Mouse (Mus musculus): ENCODE results near the gene Arhgap9. TPM values are rescaled to one million over a fixed set of nuclear protein-coding genes. Genes with fewer than 3 reads are reported as not detected.
A peak's percentile ranks its signal among the peaks of the same experiment; 100 is the strongest.

The Arhgap9 gene
- total RNA-seq, 2 experiments from 2014 or later = 1.1 to 2.3 TPM

DNA sequence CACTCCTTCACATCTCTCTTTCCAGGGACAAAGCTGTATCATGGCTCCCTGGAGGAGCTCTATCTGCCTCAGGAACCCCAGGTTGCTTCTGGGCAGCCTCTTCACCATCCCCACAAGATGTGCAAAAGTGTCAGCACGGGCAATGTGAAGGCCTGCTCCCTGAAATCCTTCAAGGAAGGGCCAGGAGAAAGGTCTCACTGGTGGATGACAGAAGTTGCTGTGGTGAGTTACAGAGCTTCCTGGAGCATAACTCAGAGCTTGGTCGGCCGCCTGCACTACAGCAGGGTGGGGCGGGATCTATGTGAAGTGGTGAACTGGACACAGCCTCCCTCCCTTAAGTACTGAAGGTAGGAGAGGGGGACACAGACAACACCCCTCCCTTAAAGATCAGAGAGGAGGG lies 905 bp downstream of the Arhgap9 start:
- no peak for DNase-seq

DNA sequence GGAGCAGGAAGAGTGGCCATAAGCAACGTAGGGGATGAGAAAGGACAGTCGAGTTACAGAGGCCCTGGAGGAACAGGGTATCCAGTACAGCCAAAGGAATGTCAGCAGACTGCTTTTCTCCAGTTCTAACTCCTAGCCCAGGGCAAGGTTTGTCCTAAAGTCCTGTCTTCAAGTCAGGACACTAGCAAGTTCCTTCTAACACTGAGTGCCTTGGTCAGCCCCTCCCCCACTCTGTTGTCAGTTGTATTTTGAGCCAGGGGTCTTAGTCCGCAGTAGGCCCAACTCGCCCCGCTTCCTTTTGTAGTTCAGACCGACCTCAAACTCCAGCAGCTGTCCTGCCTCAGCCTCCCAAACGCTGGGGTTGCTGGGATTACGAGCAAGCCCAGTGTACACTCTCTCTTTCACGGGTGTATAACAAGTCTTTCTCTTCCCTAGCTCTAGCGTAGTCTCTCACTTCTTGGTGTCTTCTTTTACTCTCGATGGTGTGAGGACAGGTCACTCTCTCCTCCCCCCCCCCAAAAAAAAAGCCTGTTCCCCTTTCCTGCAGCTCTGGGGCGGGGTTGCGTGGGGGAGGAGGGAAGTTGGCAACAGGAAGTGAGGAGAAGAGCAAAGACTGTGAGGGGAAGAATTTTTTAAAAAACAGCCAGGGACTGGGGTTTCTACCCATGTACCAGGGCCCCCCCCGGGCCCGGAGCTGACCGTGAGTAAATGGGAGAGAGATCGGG lies 1.5 kb downstream of the Arhgap9 start:
- no peak for DNase-seq

DNA sequence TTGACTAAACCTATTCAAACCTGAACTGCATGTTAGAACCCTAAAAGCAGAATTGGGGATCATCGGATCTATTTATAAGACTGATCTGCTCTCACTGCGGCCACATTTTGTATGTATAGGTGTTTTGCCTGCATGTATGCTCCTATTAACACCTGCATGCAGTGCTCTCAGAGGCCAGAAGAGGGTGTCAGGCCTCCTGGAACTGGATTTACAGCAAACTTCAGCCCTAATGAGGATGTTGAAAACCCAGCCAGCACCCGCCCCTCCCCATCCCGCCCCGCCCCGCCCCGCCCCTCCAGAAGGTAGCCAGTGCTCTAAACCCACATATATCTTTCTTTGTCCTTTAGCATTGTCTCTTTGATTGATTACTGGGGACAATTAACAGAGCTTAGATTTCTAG lies 2.7 kb downstream of the Arhgap9 start:
- no peak for DNase-seq

DNA sequence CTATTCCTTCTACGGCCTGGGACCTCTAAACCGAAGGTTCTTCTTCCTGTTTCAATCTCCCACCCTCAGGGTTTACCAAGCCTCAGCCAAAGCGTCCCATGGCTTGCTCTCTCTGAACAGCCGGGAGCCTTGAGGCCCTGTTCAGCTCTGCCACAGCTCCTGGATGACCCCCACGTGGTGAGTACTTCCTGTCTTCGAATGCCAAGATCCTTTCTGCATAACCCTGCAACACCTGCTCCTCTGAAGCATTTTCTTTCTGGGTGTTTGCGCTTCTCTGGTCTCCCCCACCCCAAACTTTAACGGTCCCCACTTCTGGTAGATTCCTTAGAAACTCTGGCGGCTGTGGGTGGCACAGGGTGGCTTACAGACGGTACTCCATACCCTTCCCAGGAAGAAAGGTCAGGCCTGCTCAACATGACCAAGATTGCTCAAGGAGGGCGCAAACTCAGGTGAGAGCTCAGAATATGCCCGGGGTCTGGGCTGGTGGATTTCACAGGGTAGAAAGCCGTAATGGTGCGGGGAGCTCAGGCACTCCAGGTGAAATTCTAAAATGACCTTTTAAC lies 3.8 kb downstream of the Arhgap9 start:
- no peak for DNase-seq

DNA sequence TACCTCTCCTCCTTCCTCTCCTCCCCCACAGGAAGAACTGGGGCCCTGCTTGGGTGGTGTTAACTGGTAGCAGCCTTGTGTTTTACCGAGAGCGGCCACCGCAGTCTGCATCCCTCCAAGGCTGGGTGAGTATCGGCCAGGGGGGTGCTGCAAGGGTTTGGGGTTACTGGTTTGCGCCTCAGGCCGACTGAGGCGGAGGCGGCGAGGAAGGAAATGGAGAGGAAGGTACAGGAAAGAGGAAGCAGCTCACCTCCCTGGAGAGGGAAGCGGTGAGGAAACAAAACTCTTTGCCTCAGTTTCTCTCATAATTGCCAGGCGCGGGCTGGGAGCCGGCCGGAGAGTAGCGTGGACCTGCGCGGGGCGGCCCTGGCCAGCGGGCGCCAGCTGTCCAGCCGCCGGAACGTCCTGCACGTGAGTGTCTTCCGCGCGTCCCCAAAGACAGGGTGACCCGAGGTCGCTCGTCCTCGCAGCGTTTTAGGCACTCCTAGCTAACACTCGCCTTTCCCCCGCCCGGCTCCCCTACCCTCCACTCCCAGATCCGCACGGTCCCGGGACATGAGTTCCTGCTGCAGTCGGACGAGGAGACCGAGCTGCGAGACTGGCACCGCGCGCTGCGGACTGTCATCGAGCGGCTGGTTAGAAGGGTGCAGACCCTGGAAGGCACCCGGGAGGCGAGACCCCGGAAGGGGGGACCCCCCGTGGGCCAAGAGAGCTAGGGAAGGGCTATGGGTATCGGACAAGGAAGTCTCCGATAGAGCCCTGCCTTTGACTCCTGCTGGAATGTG lies 4.4 kb downstream of the Arhgap9 start:
- peak; percentile 42 for DNase-seq

DNA sequence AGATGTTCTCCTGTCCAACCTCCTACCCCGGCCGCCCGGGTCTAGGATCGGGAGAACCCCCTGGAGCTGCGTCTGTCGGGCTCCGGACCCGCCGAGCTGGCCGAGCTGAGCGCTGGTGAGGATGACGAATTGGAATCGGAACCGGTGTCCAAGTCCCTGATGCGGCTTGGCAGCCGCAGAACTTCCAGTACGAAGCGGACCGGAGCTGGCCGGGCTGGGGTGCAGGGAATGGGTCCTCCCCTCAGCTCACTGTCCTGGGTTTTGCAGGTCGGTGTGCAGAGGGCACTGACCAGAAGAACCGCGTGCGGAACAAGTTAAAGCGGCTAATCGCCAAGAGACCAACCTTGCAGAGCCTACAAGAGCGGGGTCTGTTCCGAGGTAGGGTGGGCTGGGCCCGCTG lies 5.1 kb downstream of the Arhgap9 start:
- DNase-seq = peak; percentile 49

DNA sequence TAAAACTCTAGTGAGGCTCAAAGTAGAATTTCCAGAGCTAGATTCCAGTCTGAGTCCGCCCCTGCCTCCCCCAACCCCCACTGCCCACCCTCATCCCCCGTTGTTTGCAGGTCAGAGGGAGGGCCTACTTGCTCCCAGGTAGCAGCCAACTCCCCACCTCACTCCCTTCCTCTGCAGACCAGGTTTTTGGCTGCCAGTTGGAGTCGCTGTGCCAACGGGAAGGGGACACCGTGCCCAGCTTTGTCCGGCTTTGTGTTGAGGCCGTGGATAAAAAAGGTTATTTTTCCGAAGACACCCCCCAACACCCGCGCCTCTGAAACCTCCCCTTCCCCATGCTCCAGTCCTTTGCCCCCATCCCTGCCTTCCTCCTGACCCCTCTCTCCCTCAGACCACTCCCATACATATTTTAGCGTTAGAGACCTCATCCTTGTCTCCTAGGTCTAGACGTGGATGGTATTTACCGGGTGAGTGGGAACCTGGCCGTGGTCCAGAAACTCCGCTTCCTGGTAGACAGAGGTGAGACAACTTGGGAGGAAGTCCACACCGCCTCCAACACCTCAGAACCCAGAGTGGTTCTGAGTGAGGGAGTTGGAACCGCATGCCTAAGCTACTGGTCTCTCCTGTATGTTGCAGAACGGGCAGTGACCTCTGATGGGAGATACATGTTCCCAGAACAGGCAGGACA lies 5.8 kb downstream of the Arhgap9 start:
- no peak for DNase-seq

DNA sequence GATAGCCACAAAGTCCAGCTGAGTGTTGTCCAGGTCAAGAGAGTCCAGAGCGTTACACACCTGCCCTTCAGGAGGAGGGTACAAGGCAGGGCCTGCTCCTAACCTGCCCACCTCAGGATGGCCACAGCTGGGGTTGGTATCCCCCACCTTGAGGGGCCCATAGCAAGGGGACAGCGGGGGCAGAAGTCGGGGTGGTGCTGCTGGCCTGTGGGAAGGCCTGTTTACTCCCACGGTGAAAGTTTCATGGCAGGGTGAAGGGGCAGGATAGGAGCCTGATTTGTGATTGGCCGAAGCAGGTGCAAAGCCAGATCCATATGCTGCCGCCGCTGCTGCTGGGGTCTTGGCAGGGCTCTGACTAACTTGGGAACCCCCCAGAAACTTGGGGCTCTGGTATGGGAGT lies 8.4 kb downstream of the Arhgap9 start:
- DNase-seq = no peak

DNA sequence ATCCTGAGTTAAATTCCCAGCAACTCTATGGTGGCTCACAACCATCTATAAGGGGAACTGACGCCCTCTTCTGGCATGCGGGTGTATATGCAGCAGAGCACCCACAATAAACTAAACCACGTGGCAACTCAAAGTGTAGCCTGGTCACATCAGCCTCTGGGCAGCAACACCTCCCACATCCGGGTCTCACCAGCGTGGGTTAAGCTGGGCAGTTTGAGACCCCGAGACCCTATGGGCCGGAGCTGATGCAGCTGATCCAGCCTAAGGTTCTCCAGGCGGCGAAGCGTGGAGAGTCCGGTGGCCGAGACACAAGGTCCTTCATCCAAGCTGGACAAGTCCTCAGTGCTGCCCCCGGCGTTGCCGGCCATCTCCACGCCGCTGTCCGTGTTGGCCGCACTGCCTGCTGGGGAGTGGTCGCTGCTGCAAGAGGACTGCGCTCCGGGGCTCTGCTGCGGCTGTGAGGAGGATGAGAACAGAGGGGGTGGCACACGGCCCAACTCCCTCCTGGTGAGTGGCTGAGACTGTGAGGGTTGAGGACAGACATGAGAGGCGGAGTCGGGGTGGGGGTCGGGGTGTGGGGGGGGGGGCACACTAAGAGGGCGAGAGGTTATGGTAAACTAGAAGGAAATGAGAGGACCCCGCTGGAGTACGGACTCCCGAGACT lies 10.6 kb downstream of the Arhgap9 start:
- no peak for DNase-seq

DNA sequence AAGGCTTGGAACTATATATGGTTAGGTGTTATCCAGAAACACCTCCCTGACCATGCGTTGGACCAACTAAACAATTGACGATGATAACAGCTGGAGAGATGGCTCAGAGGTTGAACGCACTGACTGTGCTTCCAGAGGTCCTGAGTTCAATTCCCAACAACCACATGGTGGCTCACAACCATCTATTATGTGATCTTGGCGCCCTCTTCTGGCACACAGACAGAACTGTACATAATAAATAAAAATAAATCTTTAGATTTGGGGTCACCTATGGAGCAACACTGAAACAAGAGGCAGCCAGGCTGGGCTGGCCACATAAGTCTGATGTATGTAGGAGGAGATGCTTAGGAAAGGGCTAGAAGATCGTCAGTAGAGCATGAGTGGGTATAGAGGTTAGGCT lies 11.4 kb downstream of the Arhgap9 start:
- no peak for DNase-seq

DNA sequence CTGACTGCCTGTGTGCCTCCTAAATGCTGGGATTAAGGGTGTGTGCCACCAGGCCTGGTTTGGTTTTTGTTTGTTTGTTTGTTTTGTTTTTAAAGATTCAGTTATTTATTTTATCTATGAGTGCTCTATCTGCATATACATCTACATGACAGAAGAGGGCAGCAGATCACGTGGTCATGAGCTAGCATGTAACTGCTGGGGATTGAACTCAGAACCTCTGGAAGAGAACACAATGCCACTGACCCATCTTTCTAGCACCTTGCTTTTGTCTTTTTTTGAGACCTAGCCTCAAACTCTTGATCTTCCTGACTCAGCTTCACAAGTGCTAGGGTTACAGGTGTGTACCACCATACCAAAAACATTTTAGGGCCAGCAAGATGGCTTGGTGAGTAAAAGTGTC lies 13.5 kb downstream of the Arhgap9 start:
- no peak for DNase-seq

DNA sequence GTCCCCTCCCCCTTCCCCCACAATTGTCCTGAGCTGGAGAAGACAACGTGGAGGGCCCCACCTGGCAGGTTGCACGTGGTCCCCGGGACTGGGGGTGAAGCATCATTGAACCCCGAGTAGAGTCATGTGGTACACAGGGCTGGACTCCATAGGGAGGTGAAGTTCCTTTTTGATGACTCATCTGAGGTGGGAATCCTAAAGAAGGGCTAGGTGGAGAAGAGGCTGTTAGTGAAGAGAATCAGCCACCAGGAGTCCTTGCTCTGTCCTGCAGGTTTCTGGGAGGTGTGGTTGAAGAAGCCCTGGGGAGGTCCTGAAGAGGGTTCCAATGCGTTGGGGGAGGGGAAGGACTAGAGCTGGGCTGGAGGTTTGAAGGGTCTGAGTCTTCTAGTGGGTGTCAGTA lies 15.2 kb downstream of the Arhgap9 start:
- no peak for DNase-seq

DNA sequence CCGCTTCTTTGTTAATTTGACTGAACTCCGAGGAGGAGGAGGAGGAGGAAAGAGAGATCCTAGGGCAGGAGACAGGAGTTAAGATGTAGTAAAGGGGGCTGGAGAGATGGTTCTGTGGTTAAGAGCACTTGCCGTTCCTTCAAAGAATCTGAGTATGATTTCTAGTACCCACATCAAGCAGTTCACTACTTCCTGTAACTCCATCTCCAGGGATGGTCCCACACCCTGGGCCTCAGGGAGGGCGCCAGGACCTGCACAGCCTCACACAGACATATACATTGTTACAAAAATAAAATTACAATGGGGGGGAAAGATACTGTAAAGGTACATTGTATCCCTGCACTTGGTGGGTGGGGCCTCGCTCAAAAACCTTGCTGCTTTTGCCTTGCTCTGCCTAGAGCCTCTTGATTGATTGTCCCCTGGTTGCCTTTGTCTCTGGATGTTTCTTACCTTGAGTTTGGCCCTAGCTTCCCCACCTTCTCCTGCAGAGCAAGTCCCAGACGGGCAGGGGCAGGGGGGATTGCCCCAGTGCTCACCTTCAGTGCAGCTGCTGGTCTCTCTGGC lies 15.9 kb downstream of the Arhgap9 start:
- no peak for DNase-seq

DNA sequence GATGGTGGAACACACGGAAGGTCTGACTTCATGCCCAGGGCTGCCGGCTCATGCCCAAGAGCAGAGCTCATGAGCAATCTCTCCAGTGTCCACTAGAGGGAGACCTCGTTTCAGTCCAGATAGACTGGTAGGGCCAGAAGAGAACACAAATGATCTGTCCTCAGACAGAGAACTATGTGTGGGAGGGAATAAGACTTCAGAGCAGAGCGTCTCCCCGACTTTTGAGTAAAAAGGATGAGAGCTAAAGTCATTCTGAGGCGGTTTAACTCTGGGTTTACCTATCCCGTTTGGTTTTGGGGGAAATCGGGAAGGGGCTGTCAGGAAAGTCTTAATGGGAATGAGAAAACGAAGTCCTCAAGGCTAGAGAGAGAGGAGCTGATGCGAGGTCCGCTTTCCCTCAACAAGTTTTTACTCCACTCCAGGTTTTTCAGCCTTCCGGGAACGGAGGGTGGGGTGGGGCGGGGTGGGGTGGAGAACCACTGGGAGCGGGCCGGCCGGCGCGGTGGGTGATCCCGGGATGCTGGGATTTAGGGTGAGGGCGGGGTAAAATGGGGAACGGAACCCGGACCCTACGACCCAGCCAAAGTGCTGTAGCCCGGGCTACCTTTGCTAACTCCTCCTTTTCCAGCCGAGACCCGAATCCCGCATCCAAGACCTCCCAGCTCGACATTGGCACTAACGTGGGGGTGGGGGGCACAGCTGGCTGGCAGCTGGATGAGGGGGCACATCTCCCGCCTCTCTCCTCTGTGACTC lies 17.3 kb downstream of the Arhgap9 start:
- DNase-seq = peak; percentile 79

DNA sequence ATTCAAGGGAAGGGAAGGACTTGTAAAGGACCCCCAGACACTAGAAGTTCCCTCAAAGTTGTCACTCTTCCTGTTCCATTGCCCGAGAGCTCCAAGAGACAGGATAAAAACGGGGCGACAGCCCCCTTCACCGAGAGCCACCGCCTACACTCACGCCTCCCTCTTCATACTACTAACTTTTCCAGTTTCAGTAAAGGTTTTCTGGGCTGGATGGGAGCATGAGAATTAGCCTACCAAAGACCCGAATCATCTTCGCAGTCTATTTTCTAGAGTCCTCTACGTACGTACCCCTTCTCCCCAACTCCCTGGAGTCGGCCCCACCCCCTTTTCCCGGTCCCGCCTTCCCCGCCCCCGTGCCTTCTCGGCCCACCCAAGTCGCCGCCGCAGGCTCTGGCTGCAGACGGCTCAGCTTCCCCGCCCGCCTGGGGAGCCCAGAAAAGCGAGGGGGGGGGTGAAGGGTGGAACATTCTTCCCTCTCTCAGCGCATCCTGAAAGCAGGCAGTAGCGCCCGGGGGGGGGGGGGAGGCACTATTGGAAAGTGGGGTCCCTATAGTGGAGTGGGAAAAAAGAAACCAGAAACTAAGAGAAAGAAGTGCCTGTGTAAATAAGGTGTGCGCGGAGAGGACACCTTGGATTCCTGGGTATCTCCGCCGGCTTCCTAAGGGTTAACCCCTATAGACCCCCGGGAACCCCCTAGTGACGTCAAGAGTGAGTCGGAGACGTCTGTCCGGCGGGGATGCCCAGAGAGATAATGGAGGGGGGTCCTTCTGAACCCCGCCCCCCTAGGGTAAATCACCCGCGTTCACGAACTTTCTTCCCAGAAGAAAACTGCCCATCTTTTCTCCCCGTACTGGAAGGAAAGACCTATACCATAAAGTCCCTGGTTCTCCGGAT lies 18.2 kb downstream of the Arhgap9 start:
- peak; percentile 72 for DNase-seq

DNA sequence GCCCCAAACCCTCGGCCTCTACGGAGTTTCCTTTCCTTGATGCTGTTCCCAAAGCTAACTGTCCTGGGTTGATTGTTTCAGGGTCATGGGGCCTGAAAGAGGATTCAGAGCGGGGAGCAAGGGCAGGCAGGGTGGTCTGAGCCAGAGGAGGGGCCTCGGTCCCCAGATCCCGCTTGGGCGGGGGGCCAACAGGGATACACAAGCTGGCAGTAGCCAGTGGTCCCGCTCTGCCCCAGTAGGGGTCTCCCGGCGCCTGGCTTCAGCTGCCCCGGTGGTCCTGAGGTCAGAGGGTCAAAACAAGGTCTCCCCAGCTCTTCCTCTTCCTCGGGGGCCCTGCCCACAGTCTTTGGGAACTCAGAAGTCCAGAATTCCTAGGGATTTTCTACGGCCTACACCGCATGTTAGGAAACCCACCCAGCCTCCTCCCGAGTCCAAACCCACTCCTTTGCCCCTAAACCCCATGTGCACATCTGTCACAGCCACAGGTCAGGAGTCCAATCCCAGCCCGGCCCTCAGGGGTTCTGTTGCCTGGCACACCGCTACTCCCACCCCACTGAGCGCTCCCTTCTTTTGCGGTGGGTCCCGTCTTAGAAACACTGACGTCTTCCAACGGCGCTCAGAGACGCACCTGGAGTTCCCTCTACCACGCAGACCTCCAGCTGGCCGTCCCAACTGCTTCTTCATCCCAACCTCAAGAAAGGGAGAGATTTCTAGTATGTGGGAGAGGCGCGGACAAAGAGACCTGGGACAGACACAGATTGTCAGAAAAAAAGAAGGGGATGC lies 19.0 kb downstream of the Arhgap9 start:
- DNase-seq = peak; percentile 39

DNA sequence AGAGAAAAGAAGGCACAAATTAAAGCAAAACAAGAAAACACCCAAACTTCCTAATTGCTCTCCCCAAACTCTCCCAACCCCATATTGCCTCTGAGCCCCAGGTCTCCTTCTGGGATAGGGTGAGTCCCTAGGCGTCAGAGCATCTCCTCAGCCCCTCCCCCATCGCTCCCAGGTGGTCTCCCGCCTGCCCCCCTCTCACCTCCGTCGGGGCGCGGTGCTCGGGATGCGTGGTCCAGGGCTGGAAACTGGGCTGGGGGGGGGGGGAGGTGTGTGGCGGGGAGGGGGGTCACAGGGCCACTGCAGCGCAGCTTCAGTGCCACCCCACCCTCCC lies 19.6 kb downstream of the Arhgap9 start:
- DNase-seq = peak; percentile 26

DNA sequence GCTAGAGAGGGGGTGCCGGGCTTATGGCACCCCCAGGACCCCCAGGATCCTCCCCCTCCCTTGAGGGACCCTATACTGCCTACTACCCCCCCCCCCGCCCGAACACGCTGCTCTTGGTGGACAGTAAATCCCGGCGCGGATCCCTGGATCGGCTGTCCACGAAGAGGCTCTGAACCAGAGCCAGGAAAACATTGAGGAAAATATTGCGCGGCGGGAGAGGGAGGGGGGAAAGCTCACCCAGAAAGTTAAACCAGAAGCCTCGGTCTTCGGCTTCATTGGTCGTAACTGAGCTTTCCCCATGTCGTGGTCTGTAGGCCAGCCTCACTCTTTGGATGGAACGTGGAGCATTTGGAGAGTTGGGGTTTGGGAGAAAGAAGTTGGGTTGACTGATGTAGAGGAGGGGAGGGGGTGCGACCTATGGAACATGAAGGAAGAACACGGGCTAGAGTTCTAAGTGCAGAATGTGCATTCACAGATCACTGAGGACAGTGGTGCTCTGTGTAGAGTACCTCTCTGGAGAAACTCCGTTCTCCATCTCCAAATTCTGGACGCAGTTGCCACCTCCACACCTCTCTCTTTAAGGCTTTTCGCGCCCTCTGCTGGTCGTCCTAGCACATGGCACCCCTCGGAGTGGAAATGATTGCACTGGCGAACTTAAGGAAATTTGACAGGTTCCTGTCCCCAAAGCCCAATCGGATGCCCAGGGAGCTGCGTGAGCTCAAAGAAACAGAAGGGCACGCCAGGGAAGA lies 20.3 kb downstream of the Arhgap9 start, which contains the start of gene Gli1:
TSS of gene Gli1 (minus strand) at position 84 of the 749 bp plus-strand sequence.
- DNase-seq = peak; percentile 87

DNA sequence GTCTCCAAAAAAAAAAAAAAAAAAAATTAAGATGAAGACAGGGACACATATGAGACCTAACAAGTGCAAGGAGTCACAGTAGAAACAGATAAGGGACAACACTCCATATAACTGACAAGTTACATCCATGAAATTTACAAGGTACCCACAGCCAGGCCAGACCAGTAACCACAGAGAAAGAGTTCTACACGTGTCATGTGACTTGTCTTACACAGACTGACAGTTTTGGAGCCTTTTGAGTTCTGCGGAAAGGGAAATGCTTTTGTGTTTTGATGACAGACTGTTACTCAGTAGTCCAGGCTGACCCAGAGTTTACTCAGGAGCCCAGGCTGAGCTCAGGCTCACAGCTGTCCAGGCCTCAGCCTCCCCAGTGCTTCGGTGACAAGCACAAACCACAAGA lies 21.3 kb downstream of the Arhgap9 start:
- no peak for DNase-seq
